Mouse (Mus musculus): ENCODE measurements around the gene Il20ra. TPM values are rescaled to one million over a fixed set of nuclear protein-coding genes. Genes with fewer than 3 reads are reported as not detected.

The Il20ra gene
- polyA plus RNA-seq (2012): not detected in 2 replicates

DNA sequence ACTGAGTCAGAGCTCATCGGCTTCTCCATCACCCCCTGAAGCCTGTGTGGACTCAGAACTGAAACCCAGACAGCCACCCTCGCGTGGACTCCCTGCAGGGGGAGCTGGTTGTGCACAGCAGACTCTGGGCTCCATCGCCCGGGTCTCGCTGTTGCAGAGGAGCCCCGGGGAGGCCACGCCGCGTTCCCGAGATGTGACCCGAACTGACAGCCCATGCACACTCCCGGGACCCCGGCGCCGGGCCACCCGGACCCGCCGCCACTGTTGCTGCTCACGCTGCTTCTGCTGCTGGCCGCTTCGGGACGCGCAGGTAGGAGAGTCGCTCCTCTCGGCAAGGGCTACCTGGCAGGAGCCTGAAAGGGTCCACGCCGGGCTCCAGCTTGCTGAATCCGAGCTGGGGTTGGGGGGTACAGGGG lies at the start of gene Il20ra:
TSS of gene Il20ra (plus strand) at position 150 of the 416 bp plus-strand sequence.
- TF ChIP-seq GATA1 (IDR thresholded peaks at IDR 0.05; ENCODE audit: low read length): no peak

DNA sequence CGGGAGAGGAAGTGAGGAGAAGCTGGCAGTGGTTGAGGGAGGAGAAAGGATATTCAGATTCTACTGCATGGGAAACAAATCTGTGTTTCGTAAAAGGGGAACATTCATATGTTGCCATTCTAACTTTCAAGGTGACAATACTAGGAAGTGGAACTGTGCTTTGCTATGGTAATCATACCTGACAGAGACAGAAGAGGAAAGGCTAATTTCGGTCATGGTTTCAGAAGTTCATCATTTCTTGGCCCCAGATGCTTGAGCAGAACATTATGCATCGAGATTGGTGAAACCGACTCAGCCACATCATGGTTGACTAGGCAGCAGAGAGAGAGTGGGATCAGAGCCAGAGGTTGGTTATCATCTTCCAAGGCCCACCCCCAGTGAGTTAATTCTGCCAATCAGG lies 43.4 kb upstream of the Il20ra start:
- TF ChIP-seq GATA1 (IDR thresholded peaks at IDR 0.05; ENCODE audit: low read length): no peak

DNA sequence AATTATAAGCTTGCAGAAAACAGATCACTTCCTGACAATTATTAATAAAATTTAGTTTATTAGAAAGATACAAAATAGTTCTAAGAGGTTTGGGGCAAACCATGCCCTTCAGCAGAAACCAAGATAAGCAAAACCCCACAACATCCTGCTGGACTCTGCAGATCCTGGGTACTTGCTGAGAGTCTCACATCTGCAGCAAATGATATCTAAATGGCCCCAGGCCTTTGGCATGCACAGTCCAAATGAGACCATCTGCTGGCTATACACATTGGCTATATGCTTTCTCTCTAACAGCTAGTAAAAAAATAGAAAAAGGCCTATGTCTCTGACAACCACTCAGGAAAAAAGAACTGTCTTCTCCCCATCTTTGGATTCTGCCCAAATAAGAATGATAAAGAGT lies 40.4 kb upstream of the Il20ra start:
- no peak for TF ChIP-seq GATA1 (IDR thresholded peaks at IDR 0.05; ENCODE audit: low read length)

DNA sequence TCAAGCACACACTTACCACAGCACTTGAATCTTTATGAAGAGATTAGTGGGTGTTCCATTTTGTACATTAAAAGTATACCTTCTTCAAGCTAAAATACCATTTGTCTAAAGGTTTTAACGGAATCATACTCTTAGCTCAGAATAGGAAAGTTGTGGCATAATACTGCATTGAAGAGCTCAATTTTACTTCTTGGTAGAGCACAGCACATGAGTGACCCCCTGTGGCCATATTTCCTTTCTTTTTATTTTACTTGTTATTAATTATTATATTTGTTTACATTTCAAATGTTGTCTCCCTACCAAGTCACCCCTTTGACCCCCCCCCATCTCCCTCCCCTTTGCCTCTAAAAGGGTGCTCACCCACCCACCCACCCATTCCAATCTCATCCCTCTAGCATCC lies 39.2 kb upstream of the Il20ra start:
- TF ChIP-seq GATA1 (IDR thresholded peaks at IDR 0.05; ENCODE audit: low read length): no peak

DNA sequence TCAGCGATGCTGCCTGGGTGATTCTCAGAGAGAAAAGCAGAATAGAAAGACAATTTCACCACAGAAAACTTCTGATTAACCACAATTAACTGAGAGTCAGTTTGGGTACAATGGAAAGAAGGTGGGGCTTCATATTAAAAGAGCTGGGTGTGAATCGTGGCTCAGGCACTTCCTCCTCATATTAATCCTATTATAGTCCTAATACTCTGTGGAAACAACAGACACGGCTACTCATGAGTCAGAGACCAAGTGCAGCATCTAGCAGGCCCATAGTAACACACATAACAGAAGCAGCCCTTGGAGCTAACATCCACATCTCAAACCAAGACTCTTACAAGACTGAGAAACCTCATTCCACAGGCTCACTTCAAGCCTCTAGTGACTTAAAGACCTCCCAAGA lies 24.7 kb upstream of the Il20ra start:
- no peak for TF ChIP-seq GATA1 (IDR thresholded peaks at IDR 0.05; ENCODE audit: low read length)

DNA sequence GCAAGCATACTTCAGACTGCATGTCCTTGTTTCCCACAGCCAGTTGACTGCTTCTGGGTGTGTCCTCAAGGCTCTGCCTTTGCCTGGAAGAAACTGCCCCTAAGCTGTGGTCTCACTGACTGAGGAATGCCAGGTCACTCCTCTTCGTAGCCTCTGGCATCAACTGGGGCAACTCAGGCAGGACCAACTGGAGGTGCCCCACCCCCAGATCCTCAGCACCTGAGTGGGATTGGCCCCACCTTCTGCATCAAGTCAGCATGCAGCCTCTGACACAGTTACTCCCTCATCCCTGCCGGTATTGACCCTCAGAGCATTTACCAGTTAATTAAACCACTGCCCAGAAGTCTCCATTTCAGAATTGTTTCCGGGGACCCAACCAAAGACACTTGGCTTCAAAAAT lies 21.1 kb upstream of the Il20ra start:
- TF ChIP-seq GATA1 (IDR thresholded peaks at IDR 0.05; ENCODE audit: low read length): no peak

DNA sequence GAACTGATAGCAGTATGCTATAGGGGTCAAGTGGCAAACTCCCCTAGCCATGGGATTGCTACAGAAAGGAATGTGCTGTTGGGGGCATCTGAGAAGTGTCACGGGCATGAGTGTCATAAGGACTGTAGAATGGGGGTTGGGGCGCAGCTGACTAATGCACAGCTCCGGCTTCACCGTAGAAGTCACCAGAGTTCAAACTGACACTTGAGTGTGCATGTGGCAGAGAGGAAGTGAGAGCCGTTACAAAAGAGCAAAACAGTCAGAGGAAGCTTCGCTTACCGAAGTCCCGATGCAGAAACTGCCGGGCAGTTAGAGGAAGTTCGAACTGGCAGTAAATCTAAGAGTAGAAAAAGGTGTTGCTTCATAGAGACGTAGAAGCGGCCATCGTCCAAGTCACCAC lies 20.6 kb upstream of the Il20ra start:
- TF ChIP-seq GATA1 (IDR thresholded peaks at IDR 0.05; ENCODE audit: low read length): no peak

DNA sequence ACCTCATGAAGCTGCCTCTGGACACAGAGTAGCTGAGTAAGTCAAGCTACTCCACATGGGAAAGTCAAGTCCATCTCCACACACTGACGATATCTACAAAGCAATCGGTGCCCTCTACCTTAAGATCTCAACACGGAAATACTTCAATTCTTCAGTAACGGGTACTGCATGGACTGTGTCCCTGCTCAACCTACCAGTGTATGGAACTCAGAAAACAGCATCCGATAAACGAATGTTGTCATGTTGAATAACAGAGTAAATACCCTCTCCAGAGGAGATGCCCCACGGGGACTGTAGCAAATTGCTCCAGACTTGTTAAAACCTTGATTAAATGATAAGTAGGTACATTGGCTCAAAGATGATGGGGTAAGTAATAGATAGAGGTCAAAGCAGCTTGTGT lies 20.0 kb upstream of the Il20ra start:
- no peak for TF ChIP-seq GATA1 (IDR thresholded peaks at IDR 0.05; ENCODE audit: low read length)

DNA sequence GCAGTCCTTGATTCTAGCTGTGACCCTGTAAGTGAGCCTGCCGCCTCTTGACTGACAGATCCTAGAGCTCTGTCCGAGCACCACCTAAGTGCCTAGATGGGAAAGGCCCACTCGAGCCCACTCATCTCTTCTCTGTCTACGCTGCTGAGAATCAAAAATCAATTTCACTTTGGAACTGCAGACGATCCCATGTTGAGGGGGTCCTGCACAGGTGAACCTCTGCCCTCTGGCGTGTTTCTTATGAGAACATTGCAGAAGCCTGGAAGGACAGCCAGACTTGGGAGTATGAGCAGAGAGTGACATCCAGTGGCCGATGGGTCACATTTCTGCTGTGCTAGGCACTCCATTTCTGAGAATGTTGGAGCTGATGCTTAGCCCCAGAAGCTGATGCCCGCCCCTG lies 19.4 kb upstream of the Il20ra start:
- no peak for TF ChIP-seq GATA1 (IDR thresholded peaks at IDR 0.05; ENCODE audit: low read length)

DNA sequence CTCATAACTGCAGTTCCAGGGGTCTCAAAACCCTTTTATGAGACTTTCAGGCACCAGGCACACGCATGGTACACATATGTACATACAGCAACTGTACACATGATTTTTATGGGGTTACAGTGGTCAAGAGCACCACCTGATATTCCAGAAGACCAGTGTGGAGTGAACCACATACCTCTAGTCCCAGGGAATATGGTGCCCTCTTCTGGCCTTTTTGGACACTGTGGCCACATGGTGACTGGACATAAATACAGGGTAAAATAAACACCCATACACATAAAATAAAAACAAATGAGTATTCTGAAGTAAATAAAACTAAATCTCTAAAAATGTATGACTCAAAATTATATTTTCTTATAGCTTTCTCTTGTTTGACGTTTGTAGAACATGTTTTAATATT lies 18.7 kb upstream of the Il20ra start:
- TF ChIP-seq GATA1 (IDR thresholded peaks at IDR 0.05; ENCODE audit: low read length): no peak

DNA sequence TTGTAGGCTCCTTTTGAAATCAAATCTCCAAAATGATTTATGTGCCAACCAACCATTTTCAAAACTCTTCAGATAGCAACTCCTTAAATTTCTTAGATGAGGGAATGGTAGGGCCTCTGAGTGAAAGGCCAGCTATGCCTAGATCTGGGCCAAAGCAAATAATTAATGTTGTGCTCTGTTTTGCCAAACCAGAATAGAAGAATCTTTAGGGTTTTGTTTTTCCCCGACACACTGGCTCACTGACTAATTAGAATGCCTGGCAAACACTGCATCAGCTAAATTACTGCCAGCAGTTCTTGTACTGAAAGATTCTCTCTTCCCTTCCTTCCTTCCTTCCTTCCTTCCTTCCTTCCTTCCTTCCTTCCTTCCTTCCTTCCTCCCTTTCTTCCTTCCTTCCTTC lies 13.0 kb upstream of the Il20ra start:
- TF ChIP-seq GATA1 (IDR thresholded peaks at IDR 0.05; ENCODE audit: low read length): no peak

DNA sequence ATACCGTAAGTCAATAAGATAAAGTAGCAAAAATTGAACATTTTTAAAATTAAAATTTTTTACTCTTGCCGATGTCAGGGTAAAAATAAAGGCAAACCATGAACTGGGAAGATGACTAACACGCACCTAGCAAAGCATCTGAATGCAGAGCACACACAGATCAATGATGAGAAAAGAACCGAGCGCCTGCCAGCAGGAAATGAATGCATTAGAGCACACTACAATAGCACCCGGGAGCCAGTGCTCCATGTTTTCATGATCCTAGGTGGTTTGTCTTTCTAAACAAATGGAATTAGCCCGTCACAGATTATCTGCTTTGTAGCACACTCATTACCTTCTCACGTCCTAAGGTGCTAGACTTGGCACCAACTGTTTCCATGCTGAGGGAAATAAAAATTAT lies 7.9 kb upstream of the Il20ra start:
- no peak for TF ChIP-seq GATA1 (IDR thresholded peaks at IDR 0.05; ENCODE audit: low read length)

DNA sequence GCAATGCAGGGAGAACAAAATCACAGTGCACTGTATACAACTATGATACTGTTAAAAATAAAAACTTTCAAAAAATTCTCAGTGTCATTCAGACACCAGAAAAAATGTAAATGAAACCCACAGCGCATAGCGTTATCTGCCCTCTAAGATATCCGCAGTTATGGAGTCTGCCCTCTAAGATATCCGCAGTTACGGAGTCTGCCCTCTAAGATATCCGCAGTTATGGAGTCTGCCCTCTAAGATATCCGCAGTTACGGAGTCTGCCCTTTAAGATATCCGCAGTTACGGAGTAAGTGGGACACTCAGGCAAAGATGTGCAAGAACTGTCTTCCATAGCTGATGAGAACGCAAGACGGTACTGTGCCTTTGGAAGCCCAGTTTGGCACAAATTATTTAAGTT lies 4.6 kb upstream of the Il20ra start:
- no peak for TF ChIP-seq GATA1 (IDR thresholded peaks at IDR 0.05; ENCODE audit: low read length)

DNA sequence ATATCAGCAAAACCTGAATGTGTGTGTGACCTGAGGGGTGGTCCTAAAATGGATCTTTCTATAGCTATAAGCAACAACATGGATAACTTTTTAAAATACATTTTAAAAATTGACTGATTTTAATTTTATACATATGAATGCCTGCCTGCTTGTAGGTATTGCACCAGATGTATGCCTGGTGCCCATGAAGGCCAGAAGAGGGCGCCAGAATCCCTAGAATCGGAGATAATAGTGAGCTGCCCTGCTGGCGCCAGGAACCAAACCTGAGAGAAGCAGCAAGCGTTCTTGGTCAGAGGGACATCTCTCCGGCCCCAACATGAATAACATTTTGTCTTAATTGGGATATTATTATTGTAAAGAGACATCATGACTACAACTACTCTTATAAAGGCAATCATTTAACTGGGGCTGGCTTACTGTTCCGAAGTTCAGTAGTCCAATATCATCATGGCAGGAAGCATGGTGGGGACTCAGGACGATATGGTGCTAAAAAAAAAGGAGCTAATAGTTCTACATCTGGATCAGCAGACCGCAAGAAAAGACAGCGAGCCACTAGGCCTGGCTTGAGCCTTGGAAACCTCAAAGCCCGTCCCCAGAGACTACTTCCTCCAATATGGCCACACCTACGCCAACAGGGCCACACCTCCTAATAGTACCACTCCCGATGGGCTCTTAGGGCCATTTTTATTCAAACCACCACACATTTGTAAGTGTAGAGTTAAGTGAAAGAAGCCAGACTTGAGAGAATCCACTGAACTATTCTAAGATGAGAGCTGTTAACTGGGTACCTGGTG lies 3.9 kb upstream of the Il20ra start:
- TF ChIP-seq GATA1 (IDR thresholded peaks at IDR 0.05; ENCODE audit: low read length): no peak

DNA sequence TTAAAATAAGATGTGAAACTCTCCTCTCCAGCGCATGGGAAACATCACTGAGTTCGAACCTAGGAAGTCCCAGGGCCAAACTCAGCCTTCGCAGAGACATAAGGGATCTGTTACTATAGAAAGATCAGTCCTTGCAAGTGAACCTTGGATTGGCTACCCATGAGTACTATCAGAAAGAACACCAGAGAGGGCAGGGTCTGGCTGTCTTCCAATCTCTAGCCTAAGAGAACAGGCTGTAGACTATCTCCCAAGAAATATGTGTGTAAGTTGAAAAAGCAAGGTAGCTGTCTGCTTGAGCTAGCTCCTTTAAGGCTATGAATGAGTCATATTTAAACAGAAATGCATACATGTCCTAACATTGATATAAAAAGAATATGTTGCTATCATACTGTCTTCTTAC lies 1.4 kb upstream of the Il20ra start:
- no peak for TF ChIP-seq GATA1 (IDR thresholded peaks at IDR 0.05; ENCODE audit: low read length)

DNA sequence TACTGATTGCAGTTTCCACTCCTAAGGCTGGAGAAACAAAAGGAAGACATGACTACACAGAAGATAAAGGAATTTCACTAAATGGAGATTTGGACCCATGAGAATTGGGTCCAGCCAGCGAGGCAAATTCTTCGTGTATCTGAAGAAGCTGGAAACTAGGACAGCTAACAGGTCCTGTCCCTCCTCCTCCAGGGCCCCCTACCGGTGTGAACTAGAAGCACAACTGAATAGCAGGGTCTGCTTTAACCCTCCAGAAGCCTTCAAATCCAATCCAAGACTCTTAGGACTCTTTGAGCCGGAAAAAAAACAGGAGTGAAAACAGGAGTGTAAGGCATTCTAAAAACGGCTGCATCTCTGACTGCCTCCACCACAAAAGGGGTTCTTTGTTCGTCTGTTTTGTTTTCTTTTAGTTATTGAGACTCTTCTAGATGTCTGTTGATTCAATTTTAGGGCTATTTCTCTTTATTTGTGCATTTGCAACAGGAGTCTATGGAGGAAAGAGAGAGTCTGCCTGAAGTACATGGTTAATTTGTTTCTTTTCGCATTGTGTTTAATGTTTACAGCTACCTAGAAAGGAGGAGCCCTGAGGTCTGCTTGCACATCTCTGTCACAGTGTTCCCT lies 709 bp upstream of the Il20ra start:
- TF ChIP-seq GATA1 (IDR thresholded peaks at IDR 0.05; ENCODE audit: low read length): no peak

DNA sequence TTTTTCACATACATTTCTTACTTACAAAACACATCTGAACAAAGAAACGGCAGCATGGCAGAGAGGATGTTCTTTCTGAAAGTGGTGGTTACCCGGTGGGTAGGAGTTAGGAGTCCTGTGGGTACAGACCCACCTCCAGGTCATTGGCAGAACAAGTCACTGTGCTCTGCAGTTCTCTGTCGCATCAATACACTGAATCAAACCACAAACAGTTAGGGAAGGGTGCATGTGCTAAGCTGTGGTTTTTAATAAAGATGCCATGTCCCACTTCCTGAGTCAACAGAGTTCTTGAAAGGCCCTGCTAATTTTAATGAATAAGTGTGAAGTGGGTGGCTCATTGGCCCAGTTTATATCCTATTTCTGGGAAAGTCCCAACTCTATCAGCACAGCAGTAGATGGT lies 6.3 kb downstream of the Il20ra start:
- no peak for TF ChIP-seq GATA1 (IDR thresholded peaks at IDR 0.05; ENCODE audit: low read length)
